Mouse (Mus musculus): ENCODE measurements around the gene Sox15. TPM values are rescaled to one million over a fixed set of nuclear protein-coding genes. Genes with fewer than 3 reads are reported as not detected.

Gene Sox15
- total RNA-seq, 2 experiments from 2014 or later = 0.62 to 0.73 TPM

GRCm38 (mm10) chr11:69633128-69633866 is 21.8 kb upstream of the Sox15 start:
- DNase-seq (ENCODE audit: low spot score in 2 of 2) = peak in 1 of 2 experiments; percentile 52

GRCm38 (mm10) chr11:69635471-69635870 is 19.6 kb upstream of the Sox15 start:
- no peak for DNase-seq (ENCODE audit: low spot score in 2 of 2)

- no peak for DNase-seq (ENCODE audit: low spot score in 2 of 2)
These were observed 9.3 kb upstream of the Sox15 start for GRCm38 (mm10) chr11:69645860-69646259.

- DNase-seq (ENCODE audit: low spot score in 2 of 2) = no peak
These were observed 1.7 kb upstream of the Sox15 start for GRCm38 (mm10) chr11:69653399-69653798.

GRCm38 (mm10) chr11:69654760-69655159 is 354 bp upstream of the Sox15 start:
- no peak for DNase-seq (ENCODE audit: low spot score in 2 of 2)

- DNase-seq (ENCODE audit: low spot score in 2 of 2) = no peak
These were observed 946 bp downstream of the Sox15 start for GRCm38 (mm10) chr11:69656065-69656455.

- no peak for DNase-seq (ENCODE audit: low spot score in 2 of 2)
These were observed 1.7 kb downstream of the Sox15 start for GRCm38 (mm10) chr11:69656617-69657461.

- no peak for DNase-seq (ENCODE audit: low spot score in 2 of 2)
These were observed 2.4 kb downstream of the Sox15 start for GRCm38 (mm10) chr11:69657462-69657881.

GRCm38 (mm10) chr11:69661221-69661881 is 6.2 kb downstream of the Sox15 start:
- no peak for DNase-seq (ENCODE audit: low spot score in 2 of 2)

GRCm38 (mm10) chr11:69662213-69662966 is 7.3 kb downstream of the Sox15 start, which contains the start of gene Mpdu1:
Gene Mpdu1, minus strand, starts transcription at chr11:69662642.
- peak; percentile 77 to 92 for DNase-seq (ENCODE audit: low spot score in 2 of 2)

- no peak for DNase-seq (ENCODE audit: low spot score in 2 of 2)
These were observed 8.0 kb downstream of the Sox15 start for GRCm38 (mm10) chr11:69662967-69663671.

- DNase-seq (ENCODE audit: low spot score in 2 of 2) = no peak
These were observed 8.7 kb downstream of the Sox15 start for GRCm38 (mm10) chr11:69663795-69664194.

- DNase-seq (ENCODE audit: low spot score in 2 of 2) = no peak
These were observed 9.7 kb downstream of the Sox15 start for GRCm38 (mm10) chr11:69664841-69665240.

GRCm38 (mm10) chr11:69665457-69665960 is 10.4 kb downstream of the Sox15 start:
- DNase-seq (ENCODE audit: low spot score in 2 of 2) = no peak

- no peak for DNase-seq (ENCODE audit: low spot score in 2 of 2)
These were observed 11.0 kb downstream of the Sox15 start, which contains the start of gene Cd68 for GRCm38 (mm10) chr11:69665961-69666664. Gene Cd68, minus strand, starts transcription at chr11:69666153.

GRCm38 (mm10) chr11:69666665-69667005 is 11.5 kb downstream of the Sox15 start:
- DNase-seq (ENCODE audit: low spot score in 2 of 2) = no peak

GRCm38 (mm10) chr11:69670786-69671725 is 15.9 kb downstream of the Sox15 start:
- peak; percentile 92 for DNase-seq (ENCODE audit: low spot score in 2 of 2)

GRCm38 (mm10) chr11:69671726-69672124 is 16.6 kb downstream of the Sox15 start:
- DNase-seq (ENCODE audit: low spot score in 2 of 2) = no peak

Measured in adrenal gland, postnatal 4 days (tissue).